In genomic region chr4:127232551-127232950, GRCm38 (mm10) we compare ENCODE assay signal across 15 mouse cellular contexts. TPM values are rescaled to one million over a fixed set of nuclear protein-coding genes. Genes with fewer than 3 reads are reported as not detected.
DNase-seq lines count a peak whose midpoint lies in the region; ATAC-seq and TF ChIP-seq lines count a peak whose summit lies in the region.
"Had no signal": no experiment of that assay in that cellular context is flagged by ENCODE, and none has a peak within 500 bp of the region (broad histone marks: within the 10 kb centered on the region; RNA-seq: fewer than 3 reads in every experiment).

No protein-coding gene starts in this region.

- TF ChIP-seq POLR2A in olfactory bulb, adult 2 months (IDR thresholded peaks at IDR 0.05; ENCODE audit: insufficient read depth, low read depth, low read length): no peak

- no peak for TF ChIP-seq CTCF in olfactory bulb, adult 2 months (IDR thresholded peaks at IDR 0.05; ENCODE audit: insufficient read depth, low read depth, low read length)
- TF ChIP-seq CTCF in lung, postnatal 0 days (IDR thresholded peaks at IDR 0.05): no peak

- no peak overlapping the region for H3K9ac ChIP-seq in neural tube, embryonic 11.5 days (ENCODE audit: low read length)
- 0 out of 2 replicates have a peak overlapping the region, but pooled peaks have one; percentile 17 for H3K9ac ChIP-seq in forebrain, embryonic 14.5 days (ENCODE audit: low read length)
- H3K9ac ChIP-seq in heart, embryonic 12.5 days: no peak overlapping the region
- no peak overlapping the region for H3K9ac ChIP-seq in lung, postnatal 0 days (replicated peaks; ENCODE audit: low read depth)
- H3K9ac ChIP-seq: embryonic facial prominence, embryonic 12.5 days; limb, embryonic 12.5 days had no signal

- H3K36me3 ChIP-seq in neural tube, embryonic 11.5 days (ENCODE audit: control insufficient read depth, insufficient read depth, low read length): no peaks in the 10 kb centered on the region
- H3K36me3 ChIP-seq in forebrain, embryonic 14.5 days (ENCODE audit: control insufficient read depth, insufficient read depth, low read length): no peaks in the 10 kb centered on the region
- H3K36me3 ChIP-seq in midbrain, embryonic 10.5 days: no peaks in the 10 kb centered on the region
- H3K36me3 ChIP-seq in heart, embryonic 12.5 days: no peaks in the 10 kb centered on the region
- H3K36me3 ChIP-seq in lung, postnatal 0 days (ENCODE audit: insufficient read depth, low read length): no peaks in the 10 kb centered on the region
- H3K36me3 ChIP-seq: embryonic facial prominence, embryonic 12.5 days; limb, embryonic 12.5 days had no signal

- ATAC-seq in neural tube, embryonic 11.5 days (ENCODE audit: insufficient read depth, low FRiP score, low TSS enrichment): 0 out of 2 replicates have a peak, but pooled peaks have one; percentile 18
- ATAC-seq in forebrain, embryonic 14.5 days: peak; percentile 49
- ATAC-seq in heart, embryonic 12.5 days (ENCODE audit: insufficient number of reproducible peaks, low FRiP score): no peak
- no peak for ATAC-seq in lung, postnatal 0 days

- peak; percentile 39 for DNase-seq in neural tube, embryonic 11.5 days (ENCODE audit: low spot score)
- no peak for DNase-seq in neural tube, embryonic 10.5 days (ENCODE audit: extremely low spot score, low spot score)
- DNase-seq in forebrain, embryonic 14.5 days (ENCODE audit: low spot score): peak; percentile 76
- DNase-seq in midbrain, embryonic 10.5 days (ENCODE audit: low spot score): no peak
- no peak for DNase-seq in natural killer cell, adult 2 months (ENCODE audit: low spot score in 2 of 2)
- DNase-seq in lung, postnatal 0 days (ENCODE audit: low spot score): no peak
- DNase-seq: adrenal gland, adult 8-10 months; heart, postnatal 10 days; kidney, adult 9 months; lung, adult 2 months; thymus, postnatal 14 days had no signal

- peak overlapping the region; percentile 10; the same call in 1 of the 2 replicates for H3K4me2 ChIP-seq in neural tube, embryonic 11.5 days (ENCODE audit: low read depth)
- H3K4me2 ChIP-seq in forebrain, embryonic 14.5 days (ENCODE audit: low read length): peak overlapping the region; percentile 39
- no peak overlapping the region for H3K4me2 ChIP-seq in heart, embryonic 12.5 days
- no peak overlapping the region for H3K4me2 ChIP-seq in lung, postnatal 0 days (replicated peaks; ENCODE audit: low read depth, low read length)
- H3K4me2 ChIP-seq: embryonic facial prominence, embryonic 12.5 days; limb, embryonic 12.5 days had no signal

- 55% methylated on average over 5 of the region's 5 CpGs for WGBS in neural tube, embryonic 11.5 days
- 16% methylated on average over 5 of the region's 5 CpGs for WGBS in forebrain, embryonic 14.5 days
- 64% methylated on average over 5 of the region's 5 CpGs for WGBS in midbrain, embryonic 10.5 days
- WGBS in olfactory bulb, adult 2 months: 18% methylated on average over 5 of the region's 5 CpGs
- 65% methylated on average over 5 of the region's 5 CpGs for WGBS in heart, embryonic 12.5 days
- 56% methylated on average over 5 of the region's 5 CpGs for WGBS in lung, postnatal 0 days

- TF ChIP-seq EP300 in lung, postnatal 0 days (IDR thresholded peaks at IDR 0.05): no peak

- no peak overlapping the region for H3K4me3 ChIP-seq in neural tube, embryonic 11.5 days (ENCODE audit: low read depth, low read length)
- no peak overlapping the region for H3K4me3 ChIP-seq in forebrain, embryonic 14.5 days (ENCODE audit: low read depth, low read length)
- no peak overlapping the region for H3K4me3 ChIP-seq in midbrain, embryonic 10.5 days
- no peak overlapping the region for H3K4me3 ChIP-seq in olfactory bulb, adult 2 months (ENCODE audit: insufficient read depth, low read depth, low read length)
- no peak overlapping the region for H3K4me3 ChIP-seq in heart, embryonic 12.5 days
- H3K4me3 ChIP-seq in lung, postnatal 0 days (ENCODE audit: low read depth, low read length): no peak overlapping the region
- H3K4me3 ChIP-seq: embryonic facial prominence, embryonic 12.5 days; limb, embryonic 12.5 days had no signal

- H3K4me1 ChIP-seq in neural tube, embryonic 11.5 days (ENCODE audit: control insufficient read depth, insufficient read depth, low read length): peaks cover 17% of the 10 kb centered on the region
- H3K4me1 ChIP-seq in forebrain, embryonic 14.5 days (ENCODE audit: control insufficient read depth, insufficient read depth, low read length): peaks cover 34% of the 10 kb centered on the region
- H3K4me1 ChIP-seq in midbrain, embryonic 10.5 days: peaks cover 42% of the 10 kb centered on the region
- peaks cover 55% of the 10 kb centered on the region for H3K4me1 ChIP-seq in olfactory bulb, adult 2 months (ENCODE audit: control insufficient read depth, insufficient read depth, low read length)
- peaks cover 11% of the 10 kb centered on the region; the same call in 1 of the 2 replicates for H3K4me1 ChIP-seq in heart, embryonic 12.5 days (replicated peaks)
- peaks cover 5% of the 10 kb centered on the region; the same call in 1 of the 2 replicates for H3K4me1 ChIP-seq in lung, postnatal 0 days (ENCODE audit: insufficient read depth, low read depth, low read length)

- H3K27ac ChIP-seq in neural tube, embryonic 11.5 days (ENCODE audit: low read depth, low read length): peak overlapping the region; percentile 67; the same call in 1 of the 2 replicates
- peak overlapping the region; percentile 81 for H3K27ac ChIP-seq in forebrain, embryonic 14.5 days (ENCODE audit: low read depth, low read length)
- H3K27ac ChIP-seq in midbrain, embryonic 10.5 days (replicated peaks): peak overlapping the region; percentile 24
- H3K27ac ChIP-seq in olfactory bulb, adult 2 months (ENCODE audit: insufficient read depth, low read depth, low read length): peak overlapping the region; percentile 89
- no peak overlapping the region for H3K27ac ChIP-seq in heart, embryonic 12.5 days (ENCODE audit: poor library complexity, severe bottlenecking)
- H3K27ac ChIP-seq in lung, postnatal 0 days (ENCODE audit: low read length): no peak overlapping the region
- H3K27ac ChIP-seq: embryonic facial prominence, embryonic 12.5 days; limb, embryonic 12.5 days had no signal

- H3K9me3 ChIP-seq in neural tube, embryonic 11.5 days (ENCODE audit: control insufficient read depth, low read length): no peaks in the 10 kb centered on the region
- no peaks in the 10 kb centered on the region for H3K9me3 ChIP-seq in forebrain, embryonic 14.5 days (replicated peaks; ENCODE audit: control insufficient read depth, low read length)
- no peaks in the 10 kb centered on the region for H3K9me3 ChIP-seq in midbrain, embryonic 10.5 days (replicated peaks)
- no peaks in the 10 kb centered on the region for H3K9me3 ChIP-seq in heart, embryonic 12.5 days (replicated peaks)
- no peaks in the 10 kb centered on the region for H3K9me3 ChIP-seq in lung, postnatal 0 days (ENCODE audit: low read length)
- H3K9me3 ChIP-seq: embryonic facial prominence, embryonic 12.5 days; limb, embryonic 12.5 days had no signal

- no peaks in the 10 kb centered on the region for H3K27me3 ChIP-seq in neural tube, embryonic 11.5 days (ENCODE audit: control insufficient read depth, insufficient read depth, low read length)
- no peaks in the 10 kb centered on the region for H3K27me3 ChIP-seq in forebrain, embryonic 14.5 days (replicated peaks; ENCODE audit: control insufficient read depth, insufficient read depth, low read length)
- peaks cover 45% of the 10 kb centered on the region for H3K27me3 ChIP-seq in midbrain, embryonic 10.5 days (ENCODE audit: low read depth, poor library complexity, severe bottlenecking)
- H3K27me3 ChIP-seq in heart, embryonic 12.5 days (replicated peaks): peaks cover 57% of the 10 kb centered on the region
- 0 out of 2 replicates have a peak, but pooled peaks cover 4% of the 10 kb centered on the region for H3K27me3 ChIP-seq in lung, postnatal 0 days (replicated peaks; ENCODE audit: insufficient read depth, low read length)

RNA-seq across cellular contexts. Expression of gene Smim12, which starts 11.0 kb away (rescaled TPM):
- 57.0 and 58.6 TPM in 2 replicates for polyA plus RNA-seq in neural tube, embryonic 11.5 days (2014; fragmentation: Nextera tagmentation; extraction: Ambion mirVana)
- polyA plus RNA-seq in forebrain, embryonic 14.5 days (2014; fragmentation: Nextera tagmentation; extraction: Ambion mirVana): 53.2 and 61.1 TPM in 2 replicates
- polyA plus RNA-seq in midbrain, embryonic 10.5 days (2016; fragmentation: Nextera tagmentation; extraction: Ambion mirVana): 69.3 and 75.2 TPM in 2 replicates
- polyA plus RNA-seq in olfactory bulb, adult 2 months (2012; ENCODE audit: insufficient read depth, insufficient read length, low replicate concordance, missing spikeins): not detected in 2 replicates
- polyA plus RNA-seq in heart, embryonic 12.5 days (2016; fragmentation: Nextera tagmentation; extraction: Ambion mirVana): 51.9 and 58.7 TPM in 2 replicates
- polyA plus RNA-seq in lung, postnatal 0 days (2015; fragmentation: Nextera tagmentation; extraction: Ambion mirVana): 60.4 and 66.1 TPM in 2 replicates

Comparison
In these comparisons a context has a peak if more than half of its experiments do, and no peak if none do; other contexts are left out.
1. DNase-seq: peak in neural tube, embryonic 11.5 days (single experiment) and forebrain, embryonic 14.5 days (single experiment); none in neural tube, embryonic 10.5 days (single experiment), midbrain, embryonic 10.5 days (single experiment), natural killer cell, adult 2 months (0 of 2) and lung, postnatal 0 days (single experiment).
2. ATAC-seq: peak in neural tube, embryonic 11.5 days (single experiment) and forebrain, embryonic 14.5 days (single experiment); none in heart, embryonic 12.5 days (single experiment) and lung, postnatal 0 days (single experiment).
3. H3K27ac ChIP-seq: peak in neural tube, embryonic 11.5 days (single experiment), forebrain, embryonic 14.5 days (single experiment), midbrain, embryonic 10.5 days (single experiment) and olfactory bulb, adult 2 months (single experiment); none in heart, embryonic 12.5 days (single experiment) and lung, postnatal 0 days (single experiment).
4. H3K4me2 ChIP-seq: peak in neural tube, embryonic 11.5 days (single experiment) and forebrain, embryonic 14.5 days (single experiment); none in heart, embryonic 12.5 days (single experiment) and lung, postnatal 0 days (single experiment).
5. RNA of gene Smim12, which starts 11.0 kb away (polyA plus RNA-seq): 69.3 to 75.2 TPM in midbrain, embryonic 10.5 days, 60.4 to 66.1 TPM in lung, postnatal 0 days, 53.2 to 61.1 TPM in forebrain, embryonic 14.5 days, 51.9 to 58.7 TPM in heart, embryonic 12.5 days and 57.0 to 58.6 TPM in neural tube, embryonic 11.5 days; not detected in olfactory bulb, adult 2 months; every median in the first group is over 10 times any median in the second.